ENCODE assay signal across 11 mouse cellular contexts in genomic region chr16:36770830-36771229, GRCm38 (mm10). TPM values are rescaled to one million over a fixed set of nuclear protein-coding genes. Genes with fewer than 3 reads are reported as not detected.
DNase-seq lines count a peak whose midpoint lies in the region; TF ChIP-seq lines count a peak whose summit lies in the region.
"Had no signal": no experiment of that assay in that cellular context is flagged by ENCODE, and none has a peak within 500 bp of the region (broad histone marks: within the 10 kb centered on the region; RNA-seq: fewer than 3 reads in every experiment).

No protein-coding gene starts in this region.

- TF ChIP-seq CTCF in cortical plate, adult 2 months (IDR thresholded peaks at IDR 0.05; ENCODE audit: extremely low read depth, insufficient read depth, low read length) = no peak

- no peak overlapping the region for H3K4me3 ChIP-seq in cortical plate, adult 2 months (ENCODE audit: insufficient read depth, low read length)
- H3K4me3 ChIP-seq: embryonic facial prominence, embryonic 15.5 days; heart, embryonic 15.5 days; liver, embryonic 12.5 days had no signal

- peak; percentile 30 for DNase-seq in kidney, adult 9 months
- no peak for DNase-seq in kidney, adult 11 months
- DNase-seq in adipocyte (ENCODE audit: low spot score) = peak; percentile 24
- peak; percentile 29 for DNase-seq in lung, postnatal 10 days
- no peak for DNase-seq in spleen, adult 12 weeks (ENCODE audit: low spot score)
- DNase-seq in B cell, adult 2 months = no peak
- DNase-seq: kidney, postnatal 10 days had no signal

- H3K27ac ChIP-seq in cortical plate, adult 2 months (ENCODE audit: insufficient read depth, low read length) = 0 out of 2 replicates have a peak overlapping the region, but pooled peaks have one; percentile 23
- H3K27ac ChIP-seq: embryonic facial prominence, embryonic 15.5 days; heart, embryonic 15.5 days; liver, embryonic 12.5 days had no signal

- H3K4me1 ChIP-seq in cortical plate, adult 2 months (ENCODE audit: control insufficient read depth, insufficient read depth, low read length) = no peaks in the 10 kb centered on the region; the same call in 1 of the 2 replicates
- H3K4me1 ChIP-seq: embryonic facial prominence, embryonic 15.5 days; heart, embryonic 15.5 days; liver, embryonic 12.5 days had no signal

- TF ChIP-seq POLR2A in cortical plate, adult 2 months (IDR thresholded peaks at IDR 0.05; ENCODE audit: extremely low read depth, insufficient read depth, low read length) = no peak

RNA-seq across cellular contexts. Expression of gene Slc15a2, which starts 13.9 kb away (rescaled TPM):
- polyA plus RNA-seq in cortical plate, adult 2 months (2012; rRNA removed) = 35.9 and 39.5 TPM in 2 replicates

RNA-seq across cellular contexts. Expression of gene Iqcb1, which starts 57.4 kb away (rescaled TPM):
- polyA plus RNA-seq in cortical plate, adult 2 months (2012; rRNA removed) = 28.9 and 34.6 TPM in 2 replicates

Comparison
In these comparisons a context has a peak if more than half of its experiments do, and no peak if none do; other contexts are left out.
1. DNase-seq: peak in kidney, adult 9 months (single experiment), adipocyte (single experiment) and lung, postnatal 10 days (single experiment); none in kidney, adult 11 months (single experiment), spleen, adult 12 weeks (single experiment) and B cell, adult 2 months (0 of 2).